Mouse (Mus musculus): Measurements from ENCODE around the gene Pabpn1.

DNA sequence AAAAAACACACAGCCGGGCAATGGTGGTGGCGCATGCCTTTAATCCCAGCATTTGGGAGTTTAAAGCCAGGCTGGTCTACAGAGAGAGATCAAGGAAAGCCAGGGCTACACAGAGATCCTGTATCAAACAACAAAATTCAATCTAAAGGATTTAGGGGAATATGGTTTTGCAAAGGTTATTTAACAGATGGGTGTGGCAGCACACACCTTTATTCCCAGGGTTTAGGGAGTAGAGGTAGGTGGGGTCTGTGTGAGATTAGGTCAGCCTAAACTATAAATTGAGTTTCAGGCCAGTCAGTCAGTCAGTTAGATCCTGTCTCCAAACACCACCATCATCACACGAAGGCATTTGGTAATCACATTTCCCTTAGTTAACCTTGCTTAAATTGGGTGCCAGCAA, at the start of gene Pabpn1:
- TF ChIP-seq CTCF (IDR thresholded peaks at IDR 0.05; ENCODE audit: control insufficient read depth, insufficient read depth, insufficient replicate concordance, low read depth, low read length) (no peak), POLR2A (IDR thresholded peaks at IDR 0.05; ENCODE audit: control insufficient read depth, low read depth, low read length) (no peak)

Measured in testis, adult 2 months (tissue).